Mouse (Mus musculus): ENCODE data around the gene Acss3. TPM values are rescaled to one million over a fixed set of nuclear protein-coding genes. Genes with fewer than 3 reads are reported as not detected.

Gene Acss3
- polyA plus RNA-seq, 1 experiment from 2014 or later: 0.40 TPM

GRCm38 (mm10) chr10:106924798-106925197, 198.7 kb downstream of the Acss3 start:
- ATAC-seq (ENCODE audit: insufficient read depth): no peak
- Histone ChIP-seq H3K4me2 (no peak overlapping the region), H3K27ac (replicated peaks) (no peak overlapping the region), H3K4me1 (replicated peaks) (no peaks in the 10 kb centered on the region), H3K27me3 (no peaks in the 10 kb centered on the region), H3K36me3 (replicated peaks) (no peaks in the 10 kb centered on the region), H3K9ac (no peak overlapping the region), H3K4me3 (replicated peaks) (no peak overlapping the region), H3K9me3 (replicated peaks) (no peaks in the 10 kb centered on the region)
- 59% methylated on average over 3 of the region's 3 CpGs for WGBS (ENCODE audit: insufficient replicate concordance)

- Histone ChIP-seq H3K4me3 (replicated peaks) (no peak overlapping the region), H3K4me2 (no peak overlapping the region), H3K9me3 (replicated peaks) (no peaks in the 10 kb centered on the region), H3K4me1 (replicated peaks) (no peaks in the 10 kb centered on the region), H3K9ac (no peak overlapping the region), H3K27me3 (no peaks in the 10 kb centered on the region), H3K36me3 (replicated peaks) (no peaks in the 10 kb centered on the region), H3K27ac (replicated peaks) (no peak overlapping the region)
- ATAC-seq (ENCODE audit: insufficient read depth): no peak
- 73% methylated on average over 5 of the region's 5 CpGs for WGBS (ENCODE audit: insufficient replicate concordance)
These were observed 199.1 kb downstream of the Acss3 start for GRCm38 (mm10) chr10:106924334-106924733.

GRCm38 (mm10) chr10:106914822-106915221, 208.6 kb downstream of the Acss3 start:
- no peaks in the 10 kb centered on the region for H3K4me1 ChIP-seq (replicated peaks)
- no peaks in the 10 kb centered on the region for H3K9me3 ChIP-seq (replicated peaks)
- H3K27me3 ChIP-seq: no peaks in the 10 kb centered on the region
- H3K4me3 ChIP-seq (replicated peaks): no peak overlapping the region
- H3K9ac ChIP-seq: no peak overlapping the region
- no peak overlapping the region for H3K4me2 ChIP-seq
- ATAC-seq (ENCODE audit: insufficient read depth): no peak
- no peaks in the 10 kb centered on the region for H3K36me3 ChIP-seq (replicated peaks)
- no peak overlapping the region for H3K27ac ChIP-seq (replicated peaks)

GRCm38 (mm10) chr10:106914275-106914674, 209.2 kb downstream of the Acss3 start:
- Histone ChIP-seq H3K36me3 (replicated peaks) (no peaks in the 10 kb centered on the region), H3K27ac (replicated peaks) (no peak overlapping the region), H3K4me3 (replicated peaks) (no peak overlapping the region), H3K4me1 (replicated peaks) (no peaks in the 10 kb centered on the region), H3K27me3 (no peaks in the 10 kb centered on the region), H3K9ac (no peak overlapping the region), H3K9me3 (replicated peaks) (no peaks in the 10 kb centered on the region), H3K4me2 (no peak overlapping the region)
- ATAC-seq (ENCODE audit: insufficient read depth): no peak

GRCm38 (mm10) chr10:106913032-106913431, 210.4 kb downstream of the Acss3 start:
- H3K4me2 ChIP-seq: no peak overlapping the region
- no peak for ATAC-seq (ENCODE audit: insufficient read depth)
- H3K27me3 ChIP-seq: no peaks in the 10 kb centered on the region
- no peak overlapping the region for H3K27ac ChIP-seq (replicated peaks)
- H3K9me3 ChIP-seq (replicated peaks): no peaks in the 10 kb centered on the region
- H3K4me1 ChIP-seq (replicated peaks): no peaks in the 10 kb centered on the region
- 17% methylated on average over 2 of the region's 2 CpGs for WGBS (ENCODE audit: insufficient replicate concordance)
- no peaks in the 10 kb centered on the region for H3K36me3 ChIP-seq (replicated peaks)
- no peak overlapping the region for H3K4me3 ChIP-seq (replicated peaks)
- no peak overlapping the region for H3K9ac ChIP-seq

- Histone ChIP-seq H3K36me3 (replicated peaks) (no peaks in the 10 kb centered on the region), H3K27ac (replicated peaks) (no peak overlapping the region)
- 68% methylated on average over 3 of the region's 3 CpGs for WGBS (ENCODE audit: insufficient replicate concordance)
These were observed 213.4 kb downstream of the Acss3 start for GRCm38 (mm10) chr10:106910108-106910507.

GRCm38 (mm10) chr10:106896351-106896750, 227.1 kb downstream of the Acss3 start:
- H3K4me3 ChIP-seq (replicated peaks): no peak overlapping the region
- WGBS (ENCODE audit: insufficient replicate concordance): 56% methylated on average over 13 of the region's 13 CpGs
- no peaks in the 10 kb centered on the region for H3K9me3 ChIP-seq (replicated peaks)
- H3K4me2 ChIP-seq: no peak overlapping the region
- H3K4me1 ChIP-seq (replicated peaks): no peaks in the 10 kb centered on the region
- H3K27ac ChIP-seq (replicated peaks): no peak overlapping the region
- no peak overlapping the region for H3K9ac ChIP-seq
- H3K36me3 ChIP-seq (replicated peaks): no peaks in the 10 kb centered on the region
- ATAC-seq (ENCODE audit: insufficient read depth): no peak
- H3K27me3 ChIP-seq: no peaks in the 10 kb centered on the region

More at GRCm38 (mm10) chr10:106910108-106910507, 213.4 kb downstream of the Acss3 start:
- Histone ChIP-seq H3K4me1 (replicated peaks) (no peaks in the 10 kb centered on the region), H3K4me3 (replicated peaks) (no peak overlapping the region), H3K9me3 (replicated peaks) (no peaks in the 10 kb centered on the region), H3K9ac (no peak overlapping the region), H3K4me2 (no peak overlapping the region), H3K27me3 (no peaks in the 10 kb centered on the region)
- ATAC-seq (ENCODE audit: insufficient read depth): no peak

Other genes with a start within 250 kb of the Acss3 start
- gene Lin7a, start 148.0 kb upstream of the Acss3 start, polyA plus RNA-seq (2015; fragmentation: Nextera tagmentation; extraction: Ambion mirVana): 1.3 and 1.4 TPM in 2 replicates